In genomic region chr16:29216395-29217295, GRCm38 (mm10) we compare ENCODE assay signal across 12 mouse cellular contexts. TPM values are rescaled to one million over a fixed set of nuclear protein-coding genes. Genes with fewer than 3 reads are reported as not detected.
DNase-seq lines count a peak whose midpoint lies in the region; ATAC-seq lines count a peak whose summit lies in the region.
"Had no signal": no experiment of that assay in that cellular context is flagged by ENCODE, and none has a peak within 500 bp of the region (broad histone marks: within the 10 kb centered on the region; RNA-seq: fewer than 3 reads in every experiment).

No protein-coding gene starts in this region.

- H3K4me2 ChIP-seq in forebrain, embryonic 12.5 days: no peak overlapping the region
- H3K4me2 ChIP-seq in forebrain, embryonic 15.5 days (replicated peaks): no peak overlapping the region
- no peak overlapping the region for H3K4me2 ChIP-seq in neural tube, embryonic 15.5 days
- H3K4me2 ChIP-seq: embryonic facial prominence, embryonic 13.5 days; midbrain, embryonic 12.5 days had no signal

- H3K27me3 ChIP-seq in forebrain, embryonic 12.5 days: no peaks in the 10 kb centered on the region
- peaks cover 2% of the 10 kb centered on the region for H3K27me3 ChIP-seq in forebrain, embryonic 10.5 days (ENCODE audit: poor library complexity, severe bottlenecking)
- H3K27me3 ChIP-seq in forebrain, embryonic 15.5 days: no peaks in the 10 kb centered on the region
- H3K27me3 ChIP-seq in neural tube, embryonic 15.5 days (replicated peaks): no peaks in the 10 kb centered on the region
- H3K27me3 ChIP-seq: midbrain, embryonic 12.5 days had no signal

- no peak overlapping the region for H3K4me3 ChIP-seq in forebrain, embryonic 12.5 days (replicated peaks)
- H3K4me3 ChIP-seq in forebrain, embryonic 10.5 days: no peak overlapping the region
- H3K4me3 ChIP-seq in forebrain, embryonic 15.5 days: no peak overlapping the region
- no peak overlapping the region for H3K4me3 ChIP-seq in neural tube, embryonic 15.5 days (replicated peaks)
- H3K4me3 ChIP-seq: embryonic facial prominence, embryonic 13.5 days; midbrain, embryonic 12.5 days had no signal

- no peaks in the 10 kb centered on the region for H3K9me3 ChIP-seq in forebrain, embryonic 12.5 days
- no peaks in the 10 kb centered on the region for H3K9me3 ChIP-seq in forebrain, embryonic 10.5 days
- no peaks in the 10 kb centered on the region for H3K9me3 ChIP-seq in forebrain, embryonic 15.5 days
- H3K9me3 ChIP-seq in neural tube, embryonic 15.5 days (replicated peaks): no peaks in the 10 kb centered on the region
- H3K9me3 ChIP-seq: embryonic facial prominence, embryonic 13.5 days; midbrain, embryonic 12.5 days had no signal

- H3K27ac ChIP-seq in forebrain, embryonic 12.5 days: no peak overlapping the region
- H3K27ac ChIP-seq in forebrain, embryonic 10.5 days: no peak overlapping the region
- H3K27ac ChIP-seq in forebrain, embryonic 15.5 days (replicated peaks): peak overlapping the region; percentile 24; the same call in 1 of the 2 replicates
- 0 out of 2 replicates have a peak overlapping the region, but pooled peaks have one; percentile 19 for H3K27ac ChIP-seq in neural tube, embryonic 15.5 days (replicated peaks)
- H3K27ac ChIP-seq: embryonic facial prominence, embryonic 13.5 days; midbrain, embryonic 12.5 days; stomach, postnatal 0 days had no signal

- H3K36me3 ChIP-seq in forebrain, embryonic 12.5 days (replicated peaks): no peaks in the 10 kb centered on the region
- H3K36me3 ChIP-seq in forebrain, embryonic 10.5 days (replicated peaks): no peaks in the 10 kb centered on the region
- no peaks in the 10 kb centered on the region for H3K36me3 ChIP-seq in forebrain, embryonic 15.5 days
- H3K36me3 ChIP-seq in neural tube, embryonic 15.5 days: no peaks in the 10 kb centered on the region
- H3K36me3 ChIP-seq: embryonic facial prominence, embryonic 13.5 days; midbrain, embryonic 12.5 days had no signal

- peak; percentile 80; the same call in 1 of the 2 replicates for ATAC-seq in forebrain, embryonic 12.5 days (ENCODE audit: low FRiP score)
- ATAC-seq in forebrain, embryonic 15.5 days (replicated peaks): peak; percentile 90
- ATAC-seq in neural tube, embryonic 15.5 days (ENCODE audit: low FRiP score): peak; percentile 75; the same call in 1 of the 2 replicates

- H3K9ac ChIP-seq in forebrain, embryonic 12.5 days: no peak overlapping the region
- H3K9ac ChIP-seq in forebrain, embryonic 15.5 days (replicated peaks): no peak overlapping the region
- H3K9ac ChIP-seq in neural tube, embryonic 15.5 days (replicated peaks): no peak overlapping the region
- H3K9ac ChIP-seq: embryonic facial prominence, embryonic 13.5 days; midbrain, embryonic 12.5 days had no signal

- H3K4me1 ChIP-seq in forebrain, embryonic 12.5 days: no peaks in the 10 kb centered on the region; the same call in 1 of the 2 replicates
- H3K4me1 ChIP-seq in forebrain, embryonic 10.5 days: peaks cover 5% of the 10 kb centered on the region; the same call in 1 of the 2 replicates
- H3K4me1 ChIP-seq in forebrain, embryonic 15.5 days: peaks cover 9% of the 10 kb centered on the region
- H3K4me1 ChIP-seq in neural tube, embryonic 15.5 days: peaks cover 5% of the 10 kb centered on the region; the same call in 1 of the 2 replicates
- H3K4me1 ChIP-seq: embryonic facial prominence, embryonic 13.5 days had no signal

- no peak for DNase-seq in forebrain, embryonic 10.5 days (ENCODE audit: extremely low spot score, low spot score)
- peak; percentile 20 to 35 for DNase-seq in layer of hippocampus, postnatal 36 days
- no peak for DNase-seq in adrenal gland, postnatal 10 days
- no peak for DNase-seq in adrenal gland, postnatal 4 days (ENCODE audit: low spot score in 2 of 2)
- no peak for DNase-seq in heart, adult 8-10 months (ENCODE audit: low spot score)

- WGBS in forebrain, embryonic 12.5 days: 76% methylated on average over 5 of the region's 5 CpGs
- WGBS in forebrain, embryonic 10.5 days: 83% methylated on average over 5 of the region's 5 CpGs
- WGBS in forebrain, embryonic 15.5 days: 60% methylated on average over 5 of the region's 5 CpGs
- WGBS in neural tube, embryonic 15.5 days: 71% methylated on average over 5 of the region's 5 CpGs

RNA-seq across cellular contexts. Expression of gene Hrasls, which starts 7.2 kb away (rescaled TPM):
- polyA plus RNA-seq in forebrain, embryonic 12.5 days (2016; fragmentation: Nextera tagmentation; extraction: Ambion mirVana): 1.3 and 2.0 TPM in 2 replicates
- polyA plus RNA-seq in forebrain, embryonic 10.5 days (2016; fragmentation: Nextera tagmentation; extraction: Ambion mirVana): 1.4 and 1.6 TPM in 2 replicates
- 3.0 and 4.8 TPM in 2 replicates for polyA plus RNA-seq in forebrain, embryonic 15.5 days (2015; fragmentation: Nextera tagmentation; extraction: Ambion mirVana)
- total RNA-seq in layer of hippocampus, postnatal 36 days (2021): 10 to 100 TPM; 10.0 to 11.3 TPM
- polyA plus RNA-seq in neural tube, embryonic 15.5 days (2015; fragmentation: Nextera tagmentation; extraction: Ambion mirVana): 3.6 and 4.7 TPM in 2 replicates
- 1 to 10 TPM; 1.3 to 3.0 TPM for total RNA-seq in adrenal gland, postnatal 10 days (2021)
- total RNA-seq in adrenal gland, postnatal 4 days (2021): 1 to 10 TPM; 1.7 to 2.3 TPM
- 10 to 100 TPM; 29.9 to 38.6 (median 31.2) TPM for total RNA-seq in heart, adult 8-10 months (2022)
- polyA plus RNA-seq: liver, embryonic 16.5 days had no signal

Comparison
In these comparisons a context has a peak if more than half of its experiments do, and no peak if none do; other contexts are left out.
1. H3K27ac ChIP-seq: peak in forebrain, embryonic 15.5 days (single experiment) and neural tube, embryonic 15.5 days (single experiment); none in forebrain, embryonic 12.5 days (single experiment) and forebrain, embryonic 10.5 days (single experiment).
2. DNase-seq: peak in layer of hippocampus, postnatal 36 days (2 of 2); none in forebrain, embryonic 10.5 days (single experiment), adrenal gland, postnatal 10 days (single experiment), adrenal gland, postnatal 4 days (0 of 2) and heart, adult 8-10 months (single experiment).
3. Peak in every context shown above with its lines, with median percentiles within 50 percentile points of each other: ATAC-seq.